Mouse (Mus musculus) liver (tissue): ENCODE data around the gene Ms4a6c.
A peak's percentile ranks its signal among the peaks of the same experiment; 100 is the strongest.
"Not testable (repeated sequence)": the region's sequence is repeated elsewhere in the genome, so short reads cannot be mapped to it uniquely, and the experiment has no call there.

ENCODE experiments used
- DNase-seq: peaks from one replicate; pipeline ENCODE4 v3.0.0-alpha.2; 2020; ENCODE audit warnings: mixed read lengths

Ms4a6c gene

DNA sequence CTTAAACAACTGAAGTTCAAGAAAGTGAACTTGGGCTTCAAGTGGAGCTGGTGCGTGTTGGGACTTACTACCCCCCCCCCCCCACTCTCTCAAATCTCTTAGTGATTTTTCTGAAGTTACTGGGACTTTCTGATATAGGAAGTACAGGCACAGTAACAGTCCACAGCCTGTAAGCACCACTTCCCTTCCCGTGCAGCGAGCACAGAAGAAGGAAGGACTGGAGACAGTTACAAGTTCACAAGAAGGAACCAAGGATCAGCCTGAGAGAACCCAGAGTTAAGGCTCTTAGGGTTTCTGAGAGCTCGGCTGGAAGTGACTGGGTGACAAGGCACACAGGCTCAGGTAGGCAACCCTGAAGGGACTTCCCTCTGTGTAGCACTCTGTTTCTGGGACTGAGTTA, at the start of gene Ms4a6c:
Gene Ms4a6c (plus strand): TSS at position 152 of the 400 bp plus-strand sequence.
- DNase-seq, result peak; percentile 5

- not testable (repeated sequence) for DNase-seq
Observed at GRCm38 (mm10) chr19:11431209-11431608, 38.0 kb upstream of the Ms4a6c start.

- DNase-seq, result no peak
Observed at GRCm38 (mm10) chr19:11435058-11435834, 33.9 kb upstream of the Ms4a6c start.

DNA sequence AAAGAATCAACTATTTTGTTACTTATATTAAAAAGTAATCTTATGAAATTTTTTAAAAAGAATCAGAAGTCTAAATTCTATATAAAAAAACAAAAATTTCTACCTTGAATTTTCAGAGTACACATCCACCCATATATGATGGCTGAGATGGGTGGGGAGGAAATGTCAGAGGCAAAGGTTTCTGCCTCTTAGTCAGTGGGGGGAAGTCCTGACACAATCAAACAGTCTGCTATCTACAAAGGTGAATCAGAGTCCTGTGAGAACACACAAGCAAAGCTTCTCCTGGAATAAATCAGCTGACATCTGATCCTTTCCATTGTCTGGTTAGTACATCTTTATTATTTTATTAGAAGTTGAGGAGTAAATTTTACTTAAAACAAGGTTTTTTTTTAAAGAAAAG, 25.8 kb upstream of the Ms4a6c start, which contains the start of gene Ms4a4b:
Gene Ms4a4b (plus strand): TSS at position 216 of the 400 bp plus-strand sequence.
- DNase-seq, result no peak

- DNase-seq, result no peak
Observed at GRCm38 (mm10) chr19:11443964-11444363, 25.2 kb upstream of the Ms4a6c start.

DNA sequence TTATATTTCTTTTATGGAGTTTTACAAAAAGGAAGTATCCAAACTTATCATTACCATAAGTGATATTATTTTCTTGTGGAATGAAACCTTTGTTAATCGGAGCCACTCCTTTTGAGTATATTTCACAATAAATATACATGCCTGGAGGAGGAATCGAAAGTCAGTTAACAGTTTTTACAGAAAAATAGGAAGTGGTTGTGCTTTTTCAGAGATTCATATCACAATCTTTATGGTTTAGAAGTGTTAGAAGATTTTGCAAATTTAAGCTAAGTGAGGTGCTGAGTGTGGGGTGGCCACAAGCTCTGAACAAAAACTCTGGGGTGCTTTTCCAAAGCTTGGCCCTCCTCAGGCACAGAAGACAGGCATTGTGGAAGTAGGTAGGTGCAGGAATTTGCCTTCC, 21.9 kb upstream of the Ms4a6c start:
- no peak for DNase-seq

- DNase-seq, result not testable (repeated sequence)
Observed at GRCm38 (mm10) chr19:11459041-11459440, 10.1 kb upstream of the Ms4a6c start.

- not testable (repeated sequence) for DNase-seq
Observed at GRCm38 (mm10) chr19:11464795-11465194, 4.4 kb upstream of the Ms4a6c start.

GRCm38 (mm10) chr19:11466471-11466870, 2.7 kb upstream of the Ms4a6c start:
- no peak for DNase-seq

GRCm38 (mm10) chr19:11468361-11468760, 805 bp upstream of the Ms4a6c start:
- DNase-seq, result not testable (repeated sequence)

DNA sequence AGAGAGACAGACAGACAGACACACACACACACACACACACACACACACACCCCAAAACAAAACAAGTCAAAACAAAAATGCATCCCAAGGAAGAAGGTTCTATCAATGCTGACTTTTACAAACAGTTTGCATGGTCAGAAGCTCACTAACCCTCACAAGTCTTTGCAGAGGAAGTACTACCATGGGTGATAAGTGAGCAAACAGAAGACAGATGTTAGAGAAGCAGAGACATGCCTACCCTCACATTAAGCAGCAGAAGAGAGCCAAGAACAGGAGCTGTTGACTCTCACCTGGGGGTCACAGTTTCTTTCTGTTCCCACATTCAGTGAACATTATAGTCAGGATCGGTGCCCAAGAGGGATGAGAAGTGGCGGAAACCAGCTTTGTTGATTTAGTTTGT, 10.5 kb downstream of the Ms4a6c start:
- no peak for DNase-seq

DNA sequence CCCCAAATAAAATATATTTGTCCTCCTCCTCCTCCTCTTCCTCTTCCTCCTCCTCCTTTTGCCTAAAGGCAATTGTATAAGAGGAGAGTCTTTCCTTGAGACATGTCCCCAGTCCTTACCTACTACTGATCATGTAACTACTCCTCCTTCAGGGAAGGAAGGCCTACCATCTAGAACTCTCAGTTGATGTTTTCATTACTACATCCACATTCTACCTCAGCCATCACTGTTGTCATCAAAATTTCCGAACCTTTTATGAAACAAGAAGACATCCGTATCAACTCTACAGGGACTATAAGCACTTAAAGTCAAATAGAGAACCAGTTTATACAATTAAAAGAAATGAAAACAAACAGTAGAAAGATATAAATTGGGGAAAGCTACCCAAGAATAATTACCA, 13.5 kb downstream of the Ms4a6c start:
- DNase-seq, result no peak

GRCm38 (mm10) chr19:11483941-11484340, 14.8 kb downstream of the Ms4a6c start:
- DNase-seq, result no peak

GRCm38 (mm10) chr19:11484388-11484787, 15.2 kb downstream of the Ms4a6c start:
- no peak for DNase-seq

DNA sequence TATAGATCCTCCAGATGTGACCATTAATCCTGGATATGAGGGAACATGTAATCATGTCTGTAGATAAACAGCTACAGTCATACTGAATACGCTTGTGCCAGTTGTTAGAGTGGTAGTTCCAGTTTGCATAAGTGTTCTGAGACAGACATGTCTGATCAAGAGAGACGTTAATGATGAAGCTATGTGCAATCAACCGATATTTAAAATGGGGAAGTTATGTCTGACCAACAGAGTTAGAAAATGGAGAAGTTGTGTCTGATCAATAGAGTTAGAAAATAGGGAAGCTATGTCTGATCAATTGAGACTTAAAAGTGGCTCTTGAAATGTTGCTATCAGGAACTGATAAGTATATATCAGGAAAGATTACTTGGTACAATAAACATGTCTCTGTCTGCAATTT, 16.1 kb downstream of the Ms4a6c start:
- DNase-seq, result no peak

- no peak for DNase-seq
Observed at GRCm38 (mm10) chr19:11485746-11486145, 16.6 kb downstream of the Ms4a6c start, which contains the start of gene Gm8369. TSS of gene Gm8369 (plus strand) at chr19:11485938.

DNA sequence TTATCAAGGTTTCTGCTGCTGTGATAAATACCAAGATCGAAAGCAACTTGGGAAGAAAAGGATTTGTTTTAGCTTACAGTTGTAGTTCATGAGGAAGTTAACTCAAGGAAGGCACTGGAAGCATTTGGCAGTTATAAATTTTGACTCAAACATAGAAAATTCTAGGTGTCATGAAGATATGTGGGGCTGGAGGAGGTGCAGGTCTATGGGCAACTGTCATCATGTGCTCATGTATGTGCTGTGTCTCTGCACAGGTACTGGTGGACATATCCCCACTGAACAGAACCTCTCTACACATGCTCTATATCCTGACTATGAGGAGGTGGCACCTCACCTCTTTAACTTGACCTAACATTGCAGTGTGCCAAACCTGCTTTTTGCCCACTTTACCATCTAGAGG, 17.4 kb downstream of the Ms4a6c start:
- DNase-seq, result no peak

DNA sequence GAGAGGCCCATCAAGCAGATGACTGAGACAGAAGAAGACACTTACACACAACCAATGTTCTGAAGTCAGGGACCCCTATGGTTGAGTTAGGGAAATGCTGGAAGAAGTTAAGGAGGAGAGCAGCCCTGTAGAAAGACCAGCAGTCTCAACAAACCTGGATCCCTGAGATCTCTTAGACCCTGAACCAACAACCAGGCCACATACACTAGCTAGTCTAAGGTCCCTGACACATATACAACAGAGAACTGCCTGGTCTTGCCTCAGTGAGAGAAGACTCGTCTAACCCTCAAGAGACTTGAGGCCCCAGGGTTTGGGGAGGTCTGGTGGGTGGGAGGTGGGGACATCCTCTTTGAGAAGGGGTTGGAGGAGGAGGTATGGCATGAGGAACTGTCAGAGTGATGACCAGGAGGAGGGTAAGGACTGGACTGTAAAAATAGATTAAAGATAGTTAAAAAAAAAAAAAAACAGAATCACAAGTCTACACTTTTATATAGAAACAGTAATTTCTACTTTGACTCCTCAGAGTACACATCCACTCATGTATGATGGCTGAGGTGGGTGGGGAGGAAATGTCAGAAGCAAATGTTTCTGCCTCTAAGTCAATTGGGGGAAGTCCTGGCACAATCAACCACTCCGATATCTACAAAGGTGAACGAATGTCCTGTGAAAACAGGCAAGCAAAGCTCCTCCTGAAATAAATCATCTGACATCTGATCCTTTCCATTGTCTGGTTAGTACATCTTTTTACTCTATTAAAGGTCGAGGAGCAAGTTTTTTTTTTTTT, 22.4 kb downstream of the Ms4a6c start:
- DNase-seq, result no peak

DNA sequence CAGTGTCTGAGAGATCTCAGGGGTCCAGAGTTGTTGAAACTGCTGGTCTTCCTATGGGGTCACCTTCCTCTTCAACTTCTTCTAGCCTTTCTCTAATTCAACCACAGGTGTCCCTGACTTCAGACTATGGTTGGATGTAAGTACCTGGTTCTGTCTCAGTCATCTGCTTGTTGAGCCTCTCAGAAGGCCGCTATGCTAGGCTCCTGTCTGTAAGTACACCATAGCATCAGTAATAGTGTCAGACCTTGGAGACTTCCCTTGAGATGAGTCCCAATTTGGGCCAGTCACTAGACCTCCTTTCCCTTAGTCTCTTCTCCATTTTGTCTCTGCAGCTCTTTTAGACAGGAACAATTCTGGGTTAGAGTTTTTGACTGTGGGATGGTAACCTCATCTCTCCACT, 23.5 kb downstream of the Ms4a6c start:
- no peak for DNase-seq

- no peak for DNase-seq
Observed at GRCm38 (mm10) chr19:11494519-11494918, 25.4 kb downstream of the Ms4a6c start.

DNA sequence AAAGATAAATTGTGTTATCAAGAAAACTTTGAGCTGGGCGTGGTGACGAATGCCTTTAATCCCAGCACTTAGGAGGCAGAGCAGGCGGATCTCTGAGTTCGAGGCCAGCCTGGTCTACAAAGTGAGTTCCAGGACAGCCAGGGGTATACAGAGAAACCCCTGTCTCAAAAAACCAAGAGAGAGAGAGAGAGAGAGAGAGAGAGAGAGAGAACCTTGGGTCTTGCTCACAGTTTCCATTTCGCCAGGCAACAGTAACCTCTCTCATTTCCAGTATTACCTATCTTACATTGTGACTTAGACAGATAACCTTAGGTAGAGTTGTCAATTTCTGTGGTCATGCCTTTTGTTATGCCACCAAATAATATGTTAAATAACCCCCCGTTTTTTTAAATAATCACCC, 27.2 kb downstream of the Ms4a6c start:
- DNase-seq, result no peak

GRCm38 (mm10) chr19:11497300-11497699, 28.1 kb downstream of the Ms4a6c start:
- DNase-seq, result not testable (repeated sequence)

GRCm38 (mm10) chr19:11500796-11501195, 31.6 kb downstream of the Ms4a6c start:
- DNase-seq, result no peak

DNA sequence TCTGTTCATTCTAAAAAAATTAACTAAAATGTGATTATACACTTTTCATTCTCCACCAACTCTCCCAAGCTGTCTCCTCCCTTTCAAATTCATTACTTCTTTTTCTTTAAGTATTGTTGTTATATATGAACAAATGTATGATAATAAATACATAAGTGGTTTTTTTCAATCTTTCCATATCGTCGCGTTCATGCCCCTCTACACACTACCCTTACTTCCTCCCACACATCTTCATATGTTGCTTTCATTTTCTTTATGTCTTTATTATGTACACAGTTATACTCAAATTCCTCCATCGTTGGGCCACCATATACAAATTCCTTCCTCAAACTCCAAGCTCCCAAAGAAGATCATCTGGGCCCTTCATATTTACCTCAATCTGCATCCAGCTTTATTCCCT, 32.2 kb downstream of the Ms4a6c start:
- DNase-seq, result no peak
